Comparison of ENCODE assay signal across 8 mouse cellular contexts in genomic region chr4:54947056-54947990, GRCm38 (mm10). TPM values are rescaled to one million over a fixed set of nuclear protein-coding genes. Genes with fewer than 3 reads are reported as not detected.
DNase-seq lines count a peak whose midpoint lies in the region; ATAC-seq lines count a peak whose summit lies in the region.

No protein-coding gene starts in this region.

- H3K4me3 ChIP-seq in heart, embryonic 16.5 days (ENCODE audit: low read length) = peak overlapping the region; percentile 76
- H3K4me3 ChIP-seq in midbrain, embryonic 12.5 days = peak overlapping the region; percentile 86

- peak overlapping the region; percentile 81 for H3K9ac ChIP-seq in heart, embryonic 16.5 days (ENCODE audit: low read length)
- H3K9ac ChIP-seq in midbrain, embryonic 12.5 days (replicated peaks) = peak overlapping the region; percentile 98

- H3K27me3 ChIP-seq in heart, embryonic 16.5 days (ENCODE audit: control insufficient read depth, insufficient read depth, low read length) = no peaks in the 10 kb centered on the region
- no peaks in the 10 kb centered on the region for H3K27me3 ChIP-seq in midbrain, embryonic 12.5 days

- H3K9me3 ChIP-seq in heart, embryonic 16.5 days (replicated peaks; ENCODE audit: control insufficient read depth, low read length) = no peaks in the 10 kb centered on the region
- no peaks in the 10 kb centered on the region for H3K9me3 ChIP-seq in midbrain, embryonic 12.5 days

- 0 out of 2 replicates have a peak, but pooled peaks have one; percentile 8 for ATAC-seq in cerebellum, adult (ENCODE audit: insufficient number of reproducible peaks, low FRiP score, low TSS enrichment)
- no peak for ATAC-seq in heart, embryonic 16.5 days (replicated peaks; ENCODE audit: extremely low read depth, insufficient read depth, low FRiP score)
- ATAC-seq in midbrain, embryonic 12.5 days (ENCODE audit: low FRiP score, low read depth) = peak; percentile 54

- no peaks in the 10 kb centered on the region for H3K36me3 ChIP-seq in heart, embryonic 16.5 days (ENCODE audit: control insufficient read depth, insufficient read depth)
- no peaks in the 10 kb centered on the region for H3K36me3 ChIP-seq in midbrain, embryonic 12.5 days

- H3K27ac ChIP-seq in heart, embryonic 16.5 days (ENCODE audit: low read length) = peak overlapping the region; percentile 93
- peak overlapping the region; percentile 98 for H3K27ac ChIP-seq in midbrain, embryonic 12.5 days (replicated peaks)

- no peak for DNase-seq in cerebellum, adult 11 months
- peak; percentile 71 for DNase-seq in ES-CJ7 (ENCODE audit: low read depth, low spot score)
- peak; percentile 84 for DNase-seq in embryo, embryonic 10.5 days (ENCODE audit: low spot score)
- peak; percentile 31 to 58 for DNase-seq in kidney, postnatal 36 days
- peak; percentile 34 for DNase-seq in testis, postnatal 14 days (ENCODE audit: low spot score)

- peaks cover 16% of the 10 kb centered on the region for H3K4me1 ChIP-seq in heart, embryonic 16.5 days (ENCODE audit: control insufficient read depth, insufficient read depth, low read length)
- H3K4me1 ChIP-seq in midbrain, embryonic 12.5 days = peaks cover 26% of the 10 kb centered on the region

- WGBS in heart, embryonic 16.5 days = under 1% methylated on average over 32 of the region's 35 CpGs
- WGBS in midbrain, embryonic 12.5 days = under 1% methylated on average over 31 of the region's 35 CpGs

- H3K4me2 ChIP-seq in heart, embryonic 16.5 days (ENCODE audit: low read depth, low read length) = peak overlapping the region; percentile 88
- H3K4me2 ChIP-seq in midbrain, embryonic 12.5 days (replicated peaks) = peak overlapping the region; percentile 80

RNA-seq across cellular contexts. Expression of gene Zfp462, which starts 2.5 kb away (rescaled TPM):
- 1.3 and 2.1 TPM in 2 replicates for polyA plus RNA-seq in heart, embryonic 16.5 days (2015; fragmentation: Nextera tagmentation; extraction: Ambion mirVana)
- 20.2 and 23.6 TPM in 2 replicates for polyA plus RNA-seq in midbrain, embryonic 12.5 days (2016; fragmentation: Nextera tagmentation; extraction: Ambion mirVana)
